Mouse (Mus musculus): ENCODE results near the gene Nos3.

Gene Nos3

DNA sequence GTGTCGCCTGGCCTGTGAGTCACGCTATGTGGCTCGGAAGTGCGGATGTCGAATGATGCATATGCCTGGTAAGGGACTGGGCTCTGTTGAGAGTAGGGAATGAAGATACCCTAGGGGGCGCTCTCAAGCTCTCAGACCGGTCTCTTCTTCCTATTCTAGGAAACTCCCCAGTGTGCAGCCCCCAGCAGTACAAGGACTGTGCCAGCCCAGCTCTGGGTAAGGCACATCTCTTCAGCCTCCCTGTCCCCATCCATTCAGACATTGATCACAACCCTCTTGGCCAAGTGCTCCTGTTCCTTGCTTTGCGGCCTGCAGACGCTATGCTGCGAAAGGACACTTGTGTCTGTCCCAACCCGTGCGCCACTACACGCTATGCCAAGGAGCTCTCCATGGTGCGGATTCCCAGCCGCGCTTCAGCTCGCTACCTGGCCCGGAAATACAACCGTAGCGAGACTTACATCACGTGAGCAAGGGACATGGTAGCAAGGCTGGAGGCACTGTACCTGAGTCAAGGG lies 51.7 kb downstream of the Nos3 start:
- in situ Hi-C loops (cut with MboI; ENCODE audit: low pct_unique_long_range_greater_than_20kb in 1 of 2, low sequenced_read_pairs in 2 of 2, unreplicated experiment in 1 of 2): no loop called here

DNA sequence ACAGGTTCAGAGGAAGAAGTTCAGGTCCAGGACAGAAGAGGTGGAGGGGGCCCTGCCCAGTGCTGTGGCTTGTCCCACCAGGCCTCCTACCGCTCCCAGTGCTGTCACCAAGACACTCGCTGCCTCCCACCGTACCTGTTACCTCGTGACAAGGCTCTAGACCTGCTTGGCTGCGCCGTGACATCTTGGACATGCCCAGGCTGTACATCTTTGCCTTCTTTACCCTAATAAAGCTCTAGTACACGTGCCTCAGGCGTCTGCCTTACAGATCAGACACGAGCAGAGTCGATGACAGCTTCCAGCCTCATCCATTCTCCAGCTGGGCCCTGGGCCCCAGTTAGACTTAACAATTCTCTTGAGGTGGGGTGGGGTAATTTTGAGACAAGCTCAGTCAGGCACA lies 53.0 kb downstream of the Nos3 start:
- in situ Hi-C loops (cut with MboI; ENCODE audit: low pct_unique_long_range_greater_than_20kb in 1 of 2, low sequenced_read_pairs in 2 of 2, unreplicated experiment in 1 of 2): no loop called here

DNA sequence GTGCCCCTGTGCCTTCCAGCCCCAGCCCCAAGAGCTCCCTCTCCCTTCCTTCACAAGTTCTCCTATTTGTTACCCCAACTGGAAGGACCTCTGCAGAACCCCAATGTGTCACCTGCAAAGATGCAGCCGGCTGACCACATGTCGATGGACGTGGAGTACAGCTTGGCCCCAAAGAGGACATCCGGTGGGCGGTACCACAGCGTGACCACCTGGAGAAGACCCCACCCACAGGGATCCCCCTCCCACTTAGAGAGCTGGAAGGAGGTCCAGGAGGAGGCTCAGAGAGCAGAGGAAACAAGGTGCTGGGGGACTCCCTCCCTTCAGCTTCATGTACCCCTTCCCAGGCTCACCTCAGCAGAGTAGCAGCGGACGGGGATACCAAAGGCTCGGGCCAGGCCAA lies 55.8 kb downstream of the Nos3 start:
- in situ Hi-C loops (cut with MboI; ENCODE audit: low pct_unique_long_range_greater_than_20kb in 1 of 2, low sequenced_read_pairs in 2 of 2, unreplicated experiment in 1 of 2): no loop called here

DNA sequence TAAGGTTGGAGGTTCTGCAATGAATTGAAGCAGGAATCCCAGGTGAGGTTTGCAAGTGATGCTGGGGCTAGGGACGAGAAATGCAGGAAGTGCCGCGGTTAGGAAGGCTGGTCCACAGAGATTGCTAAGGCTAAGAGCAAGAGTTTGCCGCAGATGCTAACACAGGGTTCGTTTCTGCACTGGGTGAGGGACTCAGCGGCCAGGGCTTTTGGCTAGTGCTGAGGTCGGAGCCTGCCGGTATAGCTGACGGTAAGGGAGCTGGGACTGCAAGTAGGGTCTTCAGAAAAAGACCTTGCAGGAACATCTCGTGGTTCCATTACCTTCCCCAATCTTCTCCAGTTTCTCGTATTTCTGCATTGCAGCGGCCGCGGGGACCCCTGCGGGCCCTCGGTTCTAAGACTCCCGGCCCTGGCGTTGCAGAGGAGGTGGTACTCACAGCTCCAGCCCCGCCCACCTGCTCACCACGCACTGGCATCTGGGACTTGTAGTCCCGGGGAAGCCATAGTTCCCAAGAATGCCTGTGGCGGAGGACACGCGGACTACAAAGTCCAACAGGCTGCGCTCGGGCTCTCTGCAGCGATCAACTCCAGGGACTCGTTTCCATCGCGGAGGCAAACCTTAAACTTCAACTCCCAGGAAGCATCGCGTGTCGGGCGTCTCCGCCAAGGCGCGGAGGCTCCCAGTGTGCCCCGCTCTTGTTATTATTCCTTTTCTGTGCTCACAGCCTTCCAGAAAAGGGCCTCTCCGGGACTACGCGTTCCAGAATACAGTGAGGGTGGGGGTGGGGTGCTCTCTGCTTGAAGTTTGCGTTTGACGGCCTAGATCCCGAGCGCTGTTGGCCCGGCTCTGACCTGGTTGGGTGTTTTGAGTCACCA lies 58.8 kb downstream of the Nos3 start, which contains the start of the genes Cdk5 and Slc4a2:
Gene Cdk5 (minus strand): TSS at position 402 of the 875 bp plus-strand sequence.
Gene Slc4a2 (plus strand): TSS at position 709 of the 875 bp plus-strand sequence.
- in situ Hi-C loops (cut with MboI; ENCODE audit: low pct_unique_long_range_greater_than_20kb in 1 of 2, low sequenced_read_pairs in 2 of 2, unreplicated experiment in 1 of 2): no loop called here

DNA sequence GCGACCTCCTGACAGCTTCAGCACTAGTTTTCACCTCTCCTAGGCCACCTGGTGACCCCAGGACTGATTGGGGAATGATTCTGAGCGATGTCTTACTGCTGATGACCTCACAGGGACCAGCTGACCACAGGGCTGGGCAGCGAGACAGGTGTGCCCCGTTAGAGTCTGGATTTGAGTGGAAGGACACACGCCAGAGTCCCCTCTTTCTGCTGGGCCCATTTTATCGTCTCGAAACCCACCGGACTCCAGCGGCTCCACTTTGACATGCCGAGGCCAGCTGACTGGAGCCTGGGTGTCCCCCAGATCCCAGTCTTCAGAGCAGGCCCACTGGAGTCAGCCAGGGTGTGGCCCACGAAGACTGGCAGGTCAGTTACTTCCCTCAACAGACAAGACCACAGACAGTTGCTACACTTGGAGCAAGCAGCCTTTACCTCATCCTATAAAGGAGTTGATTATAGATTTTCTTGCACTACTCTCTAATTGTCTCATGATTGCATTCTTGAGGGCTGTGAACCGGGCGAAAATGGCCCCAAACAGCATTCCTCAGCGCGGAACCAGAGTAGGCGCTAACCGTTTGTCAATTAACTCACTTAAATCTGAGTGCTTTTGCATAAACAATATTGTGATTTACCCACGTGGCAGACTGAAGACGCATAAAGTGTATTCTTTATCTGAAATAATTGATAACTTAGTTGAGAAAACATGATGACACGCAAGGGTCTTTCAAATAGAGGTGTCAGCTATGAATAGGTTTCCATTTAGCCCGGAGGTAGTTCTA lies 59.6 kb downstream of the Nos3 start:
- in situ Hi-C loops (cut with MboI; ENCODE audit: low pct_unique_long_range_greater_than_20kb in 1 of 2, low sequenced_read_pairs in 2 of 2, unreplicated experiment in 1 of 2): no loop called here

DNA sequence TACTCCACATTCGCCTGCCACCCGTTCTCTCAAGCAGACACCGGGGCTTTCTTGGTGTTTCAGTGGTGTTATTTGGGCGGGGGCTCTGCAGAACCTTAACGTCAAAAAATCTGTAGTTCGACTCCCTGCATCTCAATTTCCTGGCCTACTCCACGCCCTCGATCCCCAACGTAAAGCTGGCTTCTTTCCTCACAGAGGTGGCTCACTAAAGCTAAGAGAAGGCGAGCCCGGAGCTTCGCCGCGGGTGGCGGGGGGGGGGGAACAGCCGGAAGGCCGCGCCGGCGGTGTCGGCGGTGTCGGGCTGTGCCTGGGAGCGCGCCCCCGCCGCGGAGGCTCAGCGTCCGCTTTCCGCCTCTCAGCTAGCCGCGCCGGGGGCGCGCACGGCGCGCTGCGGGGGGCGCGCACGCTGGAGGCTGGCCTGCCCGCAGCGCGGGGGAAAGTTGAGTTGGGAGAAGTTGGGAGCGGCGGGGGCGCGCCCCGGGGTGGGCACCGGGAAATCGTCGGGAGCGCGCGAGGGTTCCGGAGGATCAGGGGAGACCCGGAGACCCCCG lies 60.3 kb downstream of the Nos3 start:
- in situ Hi-C loops (cut with MboI; ENCODE audit: low pct_unique_long_range_greater_than_20kb in 1 of 2, low sequenced_read_pairs in 2 of 2, unreplicated experiment in 1 of 2): no loop called here

DNA sequence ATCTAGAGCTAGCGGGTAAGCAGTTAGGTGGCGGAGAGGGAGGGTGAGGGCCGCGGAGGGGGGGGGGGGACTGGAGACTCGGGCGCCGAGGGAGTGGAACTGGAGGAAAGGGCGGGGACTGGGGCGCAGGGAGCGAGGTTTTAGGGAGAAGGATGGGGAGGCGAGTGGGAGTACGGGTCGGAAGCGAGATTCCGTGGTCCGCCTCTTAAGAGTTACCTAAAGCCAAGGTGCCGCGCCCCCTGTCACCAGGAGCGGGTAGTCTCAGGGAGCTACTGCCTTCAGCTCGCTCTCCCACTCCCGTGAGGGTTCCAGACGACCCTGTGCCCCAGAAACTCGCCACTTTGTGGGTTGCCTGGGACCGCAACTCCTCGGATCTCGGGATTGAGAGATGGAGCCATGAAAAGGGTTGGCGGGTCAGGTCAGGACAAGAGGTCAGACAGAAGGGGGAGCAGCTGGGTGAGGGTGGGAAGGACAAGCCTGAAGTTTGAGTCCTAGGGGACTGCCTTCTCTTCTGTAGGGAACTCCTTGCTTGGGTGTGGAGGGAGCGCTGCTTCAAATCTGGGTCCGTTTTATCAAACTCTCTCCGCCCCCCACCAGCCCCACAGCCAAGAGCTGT lies 60.9 kb downstream of the Nos3 start:
- in situ Hi-C loops (cut with MboI; ENCODE audit: low pct_unique_long_range_greater_than_20kb in 1 of 2, low sequenced_read_pairs in 2 of 2, unreplicated experiment in 1 of 2): no loop called here

DNA sequence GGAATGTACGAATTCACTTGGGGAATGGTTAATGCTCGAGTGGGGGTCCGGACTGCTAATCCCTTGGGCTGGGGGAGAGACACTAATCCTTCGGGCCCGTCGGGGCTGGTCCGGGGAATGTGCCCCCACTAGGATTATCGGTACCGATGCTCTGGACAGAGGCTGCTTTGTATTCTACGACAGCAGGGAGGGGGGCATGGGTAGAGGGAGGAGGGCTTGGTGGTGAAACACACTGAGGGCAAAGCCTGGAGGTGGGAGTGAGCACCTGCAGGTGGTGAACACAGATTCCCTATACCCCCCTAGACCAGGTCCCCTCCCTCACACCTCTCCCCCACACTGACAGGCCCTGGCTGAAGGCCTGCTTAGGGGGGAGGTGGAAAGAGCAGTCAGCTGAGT lies 61.4 kb downstream of the Nos3 start:
- in situ Hi-C loops (cut with MboI; ENCODE audit: low pct_unique_long_range_greater_than_20kb in 1 of 2, low sequenced_read_pairs in 2 of 2, unreplicated experiment in 1 of 2): no loop called here

DNA sequence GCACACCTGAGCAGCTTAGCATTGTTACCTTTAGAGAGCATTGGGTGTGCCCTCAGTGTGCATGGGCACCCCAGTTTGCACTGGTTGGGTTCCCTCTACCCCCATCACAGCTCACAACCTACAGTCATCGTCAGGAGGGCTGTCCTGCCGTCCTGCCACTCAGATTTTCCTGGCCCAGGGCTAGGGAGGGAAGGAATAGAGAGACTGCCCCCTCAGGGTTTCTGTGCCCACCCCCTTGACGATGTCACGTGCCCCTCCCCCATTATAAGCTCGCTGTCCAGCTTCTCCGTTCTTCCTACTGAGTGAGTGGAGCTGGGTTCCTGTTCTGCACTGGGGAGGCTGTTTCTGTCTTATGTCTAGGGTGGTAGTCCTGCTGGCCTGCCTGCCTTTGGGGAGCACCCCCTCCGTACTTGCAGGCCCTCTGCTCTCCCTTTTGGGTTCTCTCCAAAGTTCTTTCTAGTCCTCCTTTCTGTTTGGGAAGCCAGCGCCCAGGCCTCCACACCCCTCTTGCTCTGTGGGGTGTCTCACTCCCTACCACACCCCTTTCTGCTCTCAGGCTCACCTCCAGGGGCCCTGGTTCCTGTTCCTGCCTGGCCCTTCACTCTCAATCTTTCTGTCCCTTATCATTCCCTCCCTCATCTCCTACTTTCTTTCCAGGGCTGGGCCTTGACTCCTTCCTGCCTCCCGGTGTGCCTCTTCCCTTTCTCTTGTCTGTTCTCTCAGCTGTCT lies 62.1 kb downstream of the Nos3 start:
- in situ Hi-C loops (cut with MboI; ENCODE audit: low pct_unique_long_range_greater_than_20kb in 1 of 2, low sequenced_read_pairs in 2 of 2, unreplicated experiment in 1 of 2): no loop called here

DNA sequence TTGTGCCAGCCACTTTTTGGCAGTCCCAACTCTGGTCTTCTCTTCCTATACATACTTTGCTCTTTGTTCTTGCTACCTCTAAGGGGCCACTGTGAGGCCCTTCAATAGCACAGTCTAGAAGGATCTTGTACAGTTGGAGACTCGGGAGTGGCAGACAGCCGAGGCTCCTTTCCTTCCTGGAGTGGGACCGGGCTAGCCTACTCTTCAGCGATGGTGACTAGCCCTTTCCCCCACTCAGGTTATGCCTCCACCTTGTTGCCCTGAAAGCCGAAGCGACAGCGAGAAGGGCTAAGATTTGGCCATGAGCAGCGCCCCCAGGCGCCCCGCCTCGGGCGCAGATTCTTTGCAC lies 62.6 kb downstream of the Nos3 start:
- in situ Hi-C loops (cut with MboI; ENCODE audit: low pct_unique_long_range_greater_than_20kb in 1 of 2, low sequenced_read_pairs in 2 of 2, unreplicated experiment in 1 of 2): no loop called here

DNA sequence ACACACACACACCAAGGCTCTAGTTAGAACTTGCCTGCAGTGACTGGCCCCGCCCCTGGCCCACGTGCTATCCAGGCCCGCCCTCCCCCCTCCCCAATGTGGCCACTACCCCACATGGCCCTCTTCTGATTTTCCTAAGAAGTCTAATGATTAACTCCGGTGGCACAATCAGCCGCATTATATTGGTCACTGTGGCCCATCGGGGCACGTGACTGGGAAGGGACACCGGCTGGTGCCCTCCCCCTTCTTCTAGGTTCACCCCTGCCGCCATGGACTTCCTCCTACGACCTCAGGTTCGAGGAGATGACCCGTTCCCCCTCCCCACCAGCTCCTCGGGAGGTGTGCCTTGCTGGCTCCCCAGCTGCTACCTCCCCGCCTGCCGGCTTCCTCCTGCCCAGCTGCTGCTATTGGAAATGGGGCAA lies 63.4 kb downstream of the Nos3 start:
- in situ Hi-C loops (cut with MboI; ENCODE audit: low pct_unique_long_range_greater_than_20kb in 1 of 2, low sequenced_read_pairs in 2 of 2, unreplicated experiment in 1 of 2): no loop called here

DNA sequence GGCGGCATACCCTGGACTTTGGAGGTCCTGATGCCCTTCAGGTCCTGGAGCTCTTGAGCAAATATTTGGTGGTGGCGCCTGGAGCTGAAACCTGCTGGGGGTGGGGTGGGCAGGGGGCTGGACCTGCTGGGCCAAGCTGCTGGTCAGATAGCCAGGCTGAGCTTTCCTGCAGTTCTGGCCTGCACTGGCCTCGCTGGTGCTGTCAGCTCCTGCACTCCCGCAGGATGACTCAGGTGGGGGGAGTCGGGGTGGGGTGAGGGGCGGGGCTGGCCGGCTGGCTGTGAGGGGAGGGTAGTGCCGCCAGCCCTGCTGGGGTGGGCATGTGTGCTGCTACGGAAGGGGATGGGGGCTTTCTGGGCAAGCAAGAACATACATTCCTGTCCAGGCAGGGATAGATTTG lies 64.0 kb downstream of the Nos3 start:
- in situ Hi-C loops (cut with MboI; ENCODE audit: low pct_unique_long_range_greater_than_20kb in 1 of 2, low sequenced_read_pairs in 2 of 2, unreplicated experiment in 1 of 2): no loop called here

DNA sequence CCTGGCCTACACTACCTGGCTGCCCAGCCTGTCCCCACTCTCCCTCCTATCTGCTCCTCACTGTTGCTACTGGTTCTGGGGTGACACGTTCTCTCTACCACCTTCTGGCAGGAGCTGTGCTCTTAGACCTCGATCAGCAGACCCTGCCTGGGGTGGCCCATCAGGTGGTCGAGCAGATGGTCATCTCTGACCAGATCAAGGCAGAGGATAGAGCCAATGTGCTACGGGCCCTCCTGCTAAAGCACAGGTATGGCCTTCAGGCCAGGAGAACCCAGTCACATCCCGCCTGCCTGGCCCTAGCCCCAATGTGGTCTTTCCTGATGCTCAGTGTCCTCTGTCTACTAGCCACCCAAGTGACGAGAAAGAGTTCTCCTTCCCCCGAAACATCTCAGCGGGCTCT lies 69.4 kb downstream of the Nos3 start:
- in situ Hi-C loops (cut with MboI; ENCODE audit: low pct_unique_long_range_greater_than_20kb in 1 of 2, low sequenced_read_pairs in 2 of 2, unreplicated experiment in 1 of 2): no loop called here
